Mouse (Mus musculus) lung, embryonic 16.5 days (tissue): ENCODE measurements around the gene Timm17a. TPM values are rescaled to one million over a fixed set of nuclear protein-coding genes. Genes with fewer than 3 reads are reported as not detected.

ENCODE experiments used
- polyA plus RNA-seq: library from polyadenylated mRNA; unstranded; fragments of >200 nt; fragmentation: Nextera tagmentation; extraction: Ambion mirVana; gene quantifications from 2 replicates; pipeline ENCODE4 v1.2.1, GENCODE M21; 2015

Timm17a gene
- polyA plus RNA-seq, 1 experiment from 2014 or later, result 187 TPM

Other genes starting within 250 kb of the Timm17a start
- gene Lgr6, start 208.5 kb downstream of the Timm17a start, polyA plus RNA-seq, result 9.2 and 9.9 TPM in 2 replicates
- 4.4 and 6.1 TPM in 2 replicates for gene Ptpn7, start 181.1 kb downstream of the Timm17a start, polyA plus RNA-seq
- gene Arl8a, start 167.0 kb downstream of the Timm17a start, polyA plus RNA-seq, result 37.4 and 42.9 TPM in 2 replicates
- gene Gpr37l1, start 146.1 kb downstream of the Timm17a start, polyA plus RNA-seq, result not detected in 2 replicates
- 32.9 and 35.7 TPM in 2 replicates for gene Elf3, start 55.2 kb downstream of the Timm17a start, polyA plus RNA-seq
- 96.0 and 108 TPM in 2 replicates for gene Rnpep, start 29.7 kb downstream of the Timm17a start, polyA plus RNA-seq
- 3.9 and 4.1 TPM in 2 replicates for gene Lmod1, start 11.0 kb upstream of the Timm17a start, polyA plus RNA-seq
- 24.4 and 25.4 TPM in 2 replicates for gene Shisa4, start 61.5 kb upstream of the Timm17a start, polyA plus RNA-seq
- 103 and 109 TPM in 2 replicates for gene Ipo9, start 116.7 kb upstream of the Timm17a start, polyA plus RNA-seq